ENCODE assay signal across 17 mouse cellular contexts in genomic region chr15:80648977-80649606, GRCm38 (mm10). TPM values are rescaled to one million over a fixed set of nuclear protein-coding genes. Genes with fewer than 3 reads are reported as not detected.
DNase-seq lines count a peak whose midpoint lies in the region; ATAC-seq and TF ChIP-seq lines count a peak whose summit lies in the region.
"Had no signal": no experiment of that assay in that cellular context is flagged by ENCODE, and none has a peak within 500 bp of the region (broad histone marks: within the 10 kb centered on the region; RNA-seq: fewer than 3 reads in every experiment).

No protein-coding gene starts in this region.

- 61% methylated on average over 15 of the region's 15 CpGs for WGBS in stomach, embryonic 16.5 days
- 71% methylated on average over 15 of the region's 15 CpGs for WGBS in kidney, embryonic 16.5 days

- TF ChIP-seq CTCF in CH12.LX (conservative IDR thresholded peaks at IDR 0.05 in 1 of 2, IDR thresholded peaks at IDR 0.05 in 1 of 2; ENCODE audit: low read depth in 2 of 2, low read length in 2 of 2): no peak
- TF ChIP-seq CTCF in cortical plate, adult 2 months (IDR thresholded peaks at IDR 0.05; ENCODE audit: extremely low read depth, insufficient read depth, low read length): peak; percentile 31; the same call in 1 of the 2 replicates

- H3K79me2 ChIP-seq in CH12.LX (replicated peaks; ENCODE audit: control insufficient read depth, extremely low read depth, insufficient read depth, poor library complexity, severe bottlenecking): no peaks in the 10 kb centered on the region

- intact Hi-C loops in left cerebral cortex, postnatal 14 days (cut with DNase I): no loop called here

- dilution Hi-C loops in CH12.LX (cut with MboI; ENCODE audit: extremely low pct_ligation_motif_present, extremely low pct_unique_long_range_greater_than_20kb, low sequenced_read_pairs): no loop called here

- TF ChIP-seq RAD21 in CH12.LX (IDR thresholded peaks at IDR 0.05; ENCODE audit: low read depth, low read length): no peak

- no peak for TF ChIP-seq POLR2A in CH12.LX (IDR thresholded peaks at IDR 0.05; ENCODE audit: low read depth, low read length)
- TF ChIP-seq POLR2A in cortical plate, adult 2 months (IDR thresholded peaks at IDR 0.05; ENCODE audit: extremely low read depth, insufficient read depth, low read length): no peak

- no peak overlapping the region for H3K4me3 ChIP-seq in CH12.LX (replicated peaks in 1 of 3; ENCODE audit: low read depth in 2 of 3, low read length in 2 of 3, poor library complexity in 1 of 3)
- no peak overlapping the region for H3K4me3 ChIP-seq in cortical plate, adult 2 months (ENCODE audit: insufficient read depth, low read length)
- H3K4me3 ChIP-seq in stomach, embryonic 16.5 days (replicated peaks; ENCODE audit: low read length): no peak overlapping the region
- H3K4me3 ChIP-seq in kidney, embryonic 16.5 days (ENCODE audit: low read length): no peak overlapping the region
- H3K4me3 ChIP-seq: forebrain, embryonic 13.5 days; lung, embryonic 15.5 days had no signal

- DNase-seq in left cerebral cortex, postnatal 14 days (ENCODE audit: low spot score in 2 of 2): peak; percentile 62 to 69
- DNase-seq in left cerebral cortex, adult 11 months (ENCODE audit: low spot score): no peak
- DNase-seq in CH12.LX (ENCODE audit: extremely low read depth): peak; percentile 65
- DNase-seq: cerebellum, adult 18-20 months; heart, adult 11 months; heart, postnatal 10 days; kidney, postnatal 10 days; liver; spleen, adult 18-20 months; thymus, adult 2 months had no signal

- peaks cover 22 to 36% of the 10 kb centered on the region in 2 experiments for H3K4me1 ChIP-seq in CH12.LX (ENCODE audit: control insufficient read depth in 1 of 2, insufficient read depth in 2 of 2)
- peaks cover 4% of the 10 kb centered on the region; the same call in 1 of the 2 replicates for H3K4me1 ChIP-seq in cortical plate, adult 2 months (ENCODE audit: control insufficient read depth, insufficient read depth, low read length)
- peaks cover 4% of the 10 kb centered on the region; the same call in 1 of the 2 replicates for H3K4me1 ChIP-seq in stomach, embryonic 16.5 days (ENCODE audit: control insufficient read depth, insufficient read depth, low read length)
- no peaks in the 10 kb centered on the region for H3K4me1 ChIP-seq in kidney, embryonic 16.5 days (ENCODE audit: insufficient read depth, low read length)
- H3K4me1 ChIP-seq: lung, embryonic 15.5 days had no signal

- 0 out of 2 replicates have a peak overlapping the region, but pooled peaks have one; percentile 2 for H3K4me2 ChIP-seq in CH12.LX (ENCODE audit: insufficient read depth, low read depth, poor library complexity, severe bottlenecking)
- no peak overlapping the region for H3K4me2 ChIP-seq in stomach, embryonic 16.5 days (ENCODE audit: low read depth, low read length)
- no peak overlapping the region for H3K4me2 ChIP-seq in kidney, embryonic 16.5 days (replicated peaks; ENCODE audit: low read depth, low read length)
- H3K4me2 ChIP-seq: forebrain, embryonic 13.5 days; lung, embryonic 15.5 days had no signal

- peaks cover 6% of the 10 kb centered on the region for H3K9me3 ChIP-seq in CH12.LX (replicated peaks; ENCODE audit: low read length)
- no peaks in the 10 kb centered on the region for H3K9me3 ChIP-seq in stomach, embryonic 16.5 days (replicated peaks; ENCODE audit: control insufficient read depth, low read length)
- no peaks in the 10 kb centered on the region for H3K9me3 ChIP-seq in kidney, embryonic 16.5 days (ENCODE audit: low read length)
- H3K9me3 ChIP-seq: forebrain, embryonic 13.5 days; lung, embryonic 15.5 days had no signal

- peaks cover 0 to 36% of the 10 kb centered on the region in 2 experiments for H3K36me3 ChIP-seq in CH12.LX (replicated peaks in 1 of 2; ENCODE audit: control insufficient read depth in 1 of 2, insufficient read depth in 1 of 2, low read length in 1 of 2)
- H3K36me3 ChIP-seq in stomach, embryonic 16.5 days (ENCODE audit: control insufficient read depth, insufficient read depth, low read length): no peaks in the 10 kb centered on the region
- H3K36me3 ChIP-seq in kidney, embryonic 16.5 days (ENCODE audit: insufficient read depth, low read length): no peaks in the 10 kb centered on the region
- H3K36me3 ChIP-seq: lung, embryonic 15.5 days had no signal

- TF ChIP-seq EP300 in CH12.LX (IDR thresholded peaks at IDR 0.05; ENCODE audit: low read length): peak; percentile 43

- no peak overlapping the region for H3K9ac ChIP-seq in CH12.LX (ENCODE audit: insufficient read depth, low read depth)
- no peak overlapping the region; the same call in 1 of the 2 replicates for H3K9ac ChIP-seq in stomach, embryonic 16.5 days (ENCODE audit: low read length)
- no peak overlapping the region for H3K9ac ChIP-seq in kidney, embryonic 16.5 days (replicated peaks; ENCODE audit: low read length)
- H3K9ac ChIP-seq: forebrain, embryonic 13.5 days; lung, embryonic 15.5 days had no signal

- ATAC-seq in stomach, embryonic 16.5 days (ENCODE audit: insufficient read depth, low FRiP score): peak; percentile 54; the same call in 1 of the 2 replicates
- ATAC-seq in erythroid progenitor cell, adult 5-6 weeks (replicated peaks; ENCODE audit: low FRiP score, poor library complexity, severe bottlenecking): no peak
- no peak for ATAC-seq in kidney, embryonic 16.5 days (ENCODE audit: low FRiP score, low TSS enrichment)
- ATAC-seq: forebrain, embryonic 13.5 days; hindbrain, embryonic 16.5 days had no signal

- no peak overlapping the region for H3K27ac ChIP-seq in CH12.LX (ENCODE audit: insufficient read depth, low read depth)
- no peak overlapping the region for H3K27ac ChIP-seq in cortical plate, adult 2 months (ENCODE audit: insufficient read depth, low read length)
- peak overlapping the region; percentile 69 for H3K27ac ChIP-seq in stomach, embryonic 16.5 days (ENCODE audit: low read length)
- no peak overlapping the region for H3K27ac ChIP-seq in kidney, embryonic 16.5 days (ENCODE audit: low read length)
- H3K27ac ChIP-seq: forebrain, embryonic 13.5 days; lung, embryonic 15.5 days had no signal

- in situ Hi-C loops in CH12.LX (cut with MboI; ENCODE audit: low pct_ligation_motif_present, low pct_unique_long_range_greater_than_20kb, low sequenced_read_pairs): loop anchor here (25.0 kb wide), 1 partner anchor 138 kb away; no protein-coding TSS in a partner anchor

- no peaks in the 10 kb centered on the region for H3K27me3 ChIP-seq in CH12.LX (replicated peaks)
- H3K27me3 ChIP-seq in stomach, embryonic 16.5 days (ENCODE audit: control insufficient read depth, insufficient read depth, low read length): no peaks in the 10 kb centered on the region
- no peaks in the 10 kb centered on the region for H3K27me3 ChIP-seq in kidney, embryonic 16.5 days (ENCODE audit: insufficient read depth, low read length)
- H3K27me3 ChIP-seq: forebrain, embryonic 13.5 days; lung, embryonic 15.5 days had no signal

TF ChIP-seq in CH12.LX, 34 proteins besides CTCF, POLR2A, EP300 and RAD21:
- TF ChIP-seq ETS1 (conservative IDR thresholded peaks at IDR 0.05; ENCODE audit: low read depth, low read length) (peak; percentile 57; the same call in 1 of the 2 replicates), CHD2 (IDR thresholded peaks at IDR 0.05; ENCODE audit: low read length) (no peak), CHD1 (IDR thresholded peaks at IDR 0.05; ENCODE audit: low read depth, low read length) (peak; percentile 90; the same call in 1 of the 2 replicates), TCF12 (IDR thresholded peaks at IDR 0.05; ENCODE audit: low read depth, low read length) (peak; percentile 59; the same call in 1 of the 2 replicates), BHLHE40 (IDR thresholded peaks at IDR 0.05; ENCODE audit: low read depth, low read length) (peak; percentile 60; the same call in 1 of the 2 replicates), TBP (conservative IDR thresholded peaks at IDR 0.05; ENCODE audit: low read depth, low read length) (no peak), IRF4 (IDR thresholded peaks at IDR 0.05; ENCODE audit: low read depth, low read length) (peak; percentile 27; the same call in 1 of the 2 replicates), SIN3A (IDR thresholded peaks at IDR 0.05; ENCODE audit: low read length) (no peak), NRF1 (IDR thresholded peaks at IDR 0.05; ENCODE audit: low read depth, low read length) (peak; percentile 63)

RNA-seq across cellular contexts. Expression of gene Fam83f, which starts 22.6 kb away (rescaled TPM):
- total RNA-seq in left cerebral cortex, postnatal 14 days (2021): under 1 TPM; 0.37 to 0.53 TPM
- total RNA-seq in CH12.LX (2012; rRNA removed) (0.04 and 0.08 TPM in 2 replicates), CH12.LX (2014; rRNA removed) (0.16 and 0.27 TPM in 2 replicates)
- polyA plus RNA-seq in CH12.LX (2012; ENCODE audit: insufficient read length, low read depth): 0.19 and 0.20 TPM in 2 replicates
- 0.50 and 0.53 TPM in 2 replicates for polyA plus RNA-seq in cortical plate, adult 2 months (2012; rRNA removed)
- polyA plus RNA-seq in stomach, embryonic 16.5 days (2015; fragmentation: Nextera tagmentation; extraction: Ambion mirVana): 22.0 and 22.4 TPM in 2 replicates
- total RNA-seq in erythroid progenitor cell, adult 5-6 weeks (2015; ENCODE audit: low replicate concordance): 1.1 TPM in 1 of 2 replicates, not detected in the other
- total RNA-seq in erythroid progenitor cell, adult 5-6 weeks (2017; ENCODE audit: low replicate concordance): not detected in 2 replicates
- polyA plus RNA-seq in kidney, embryonic 16.5 days (2015; fragmentation: Nextera tagmentation; extraction: Ambion mirVana): 5.4 and 6.3 TPM in 2 replicates
- polyA plus RNA-seq: forebrain, embryonic 13.5 days had no signal
